Mouse (Mus musculus) kidney, postnatal 4 days (tissue): ENCODE measurements around the gene Plekhg5.
A peak's percentile ranks its signal among the peaks of the same experiment; 100 is the strongest.

Experiments
- DNase-seq, 2 experiments: peaks; one replicate each; pipeline ENCODE4 v3.0.0; 2021; ENCODE audit warnings: mixed read lengths in 2 of 2

The Plekhg5 gene

DNA sequence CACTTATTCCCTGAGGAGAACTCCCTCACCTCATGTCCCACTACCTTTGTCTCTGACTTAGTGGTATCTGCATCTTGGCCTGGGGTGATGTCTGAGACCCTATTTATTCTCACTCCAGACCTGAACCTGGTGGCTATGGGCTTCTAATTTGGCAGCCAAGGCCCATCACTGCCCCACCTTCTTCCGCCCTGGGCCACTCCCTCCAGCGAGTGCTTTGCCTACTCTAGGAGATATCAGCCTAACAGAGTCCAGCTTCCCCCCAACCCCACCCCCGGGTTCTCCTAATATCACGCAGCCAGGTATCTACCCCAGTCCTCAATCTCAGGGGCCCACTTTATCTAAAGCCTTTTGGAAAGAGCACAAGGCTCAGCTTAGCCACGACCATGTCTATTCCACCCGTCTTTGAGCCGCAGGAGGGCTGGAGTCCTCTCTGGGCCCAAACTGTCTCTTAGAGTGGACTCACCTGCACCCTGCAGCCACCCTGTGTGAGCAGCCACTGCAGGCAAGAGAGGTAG, 79.2 kb downstream of the Plekhg5 start:
- no peak for DNase-seq

DNA sequence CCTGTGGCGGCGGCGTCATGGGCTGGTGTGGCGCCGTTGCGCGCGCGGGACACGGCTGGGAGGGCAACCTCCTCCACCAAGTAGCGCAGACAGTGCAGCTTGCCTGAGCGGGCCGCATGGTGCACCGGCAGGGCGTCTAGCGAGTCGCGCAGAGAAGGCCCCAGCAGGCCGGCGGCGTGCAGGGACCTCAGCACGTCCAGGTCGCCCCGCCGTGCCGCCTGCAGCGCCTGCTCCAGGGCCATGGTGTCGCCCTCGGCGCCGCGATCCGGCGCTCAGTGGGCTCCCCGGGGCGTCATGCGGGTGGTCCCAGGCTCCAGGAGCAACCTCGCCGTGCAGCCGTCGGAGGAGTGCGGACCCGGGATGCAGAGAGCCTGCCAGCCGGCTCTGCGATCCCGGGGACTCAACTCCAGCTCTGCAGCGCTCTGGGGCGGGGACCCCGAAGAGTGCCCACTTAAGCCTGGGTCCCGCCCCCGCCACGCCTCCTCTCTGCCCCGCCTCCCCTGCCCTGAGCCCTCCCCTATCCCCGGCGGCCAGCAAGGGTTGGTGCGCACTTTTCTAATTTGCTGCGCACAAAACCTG, 79.8 kb downstream of the Plekhg5 start, which contains the start of gene Espn:
TSS of gene Espn (minus strand) at position 406 of the 579 bp plus-strand sequence.
- DNase-seq: peak; percentile 84 to 89

DNA sequence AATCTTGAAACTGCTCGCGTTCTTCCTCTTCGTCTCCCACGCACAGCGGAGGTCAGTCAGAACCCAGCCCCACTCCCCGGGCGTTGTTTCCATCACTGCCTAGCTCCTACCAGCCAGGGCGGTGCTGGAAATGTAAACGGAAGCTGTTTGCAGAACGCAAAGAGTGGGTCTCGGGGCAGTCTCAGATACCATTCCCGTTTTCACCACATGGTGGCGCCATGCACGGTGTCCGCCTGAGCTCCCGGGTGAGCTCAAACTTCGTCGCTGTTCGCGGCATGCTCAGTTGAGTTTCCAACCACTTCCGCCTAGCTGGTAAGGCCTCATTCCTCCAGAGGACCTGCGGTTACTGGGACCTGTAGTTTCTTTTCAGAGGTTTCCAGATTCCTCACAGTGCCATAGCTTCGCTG, 81.5 kb downstream of the Plekhg5 start:
- DNase-seq: peak; percentile 94 to 95

DNA sequence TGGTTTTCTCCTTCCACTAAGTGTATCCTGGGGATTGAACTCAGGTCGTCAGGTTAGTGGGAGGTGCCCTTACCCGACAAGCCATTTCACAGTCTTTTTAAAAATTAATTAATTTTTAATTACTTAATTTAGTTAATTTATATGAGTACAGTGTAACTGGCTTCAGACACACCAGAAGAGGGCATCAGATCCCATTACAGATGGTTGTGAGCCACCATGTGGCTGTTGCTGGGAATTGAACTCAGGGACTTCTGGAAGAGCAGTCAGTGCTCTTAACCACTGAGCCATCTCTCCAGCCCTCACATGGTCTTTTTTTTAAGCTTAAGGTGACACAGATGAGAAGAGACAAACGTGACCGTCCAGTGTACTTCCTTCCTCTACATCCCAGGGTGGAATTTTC, 82.7 kb downstream of the Plekhg5 start:
- peak in 1 of 2 experiments; percentile 1 for DNase-seq

DNA sequence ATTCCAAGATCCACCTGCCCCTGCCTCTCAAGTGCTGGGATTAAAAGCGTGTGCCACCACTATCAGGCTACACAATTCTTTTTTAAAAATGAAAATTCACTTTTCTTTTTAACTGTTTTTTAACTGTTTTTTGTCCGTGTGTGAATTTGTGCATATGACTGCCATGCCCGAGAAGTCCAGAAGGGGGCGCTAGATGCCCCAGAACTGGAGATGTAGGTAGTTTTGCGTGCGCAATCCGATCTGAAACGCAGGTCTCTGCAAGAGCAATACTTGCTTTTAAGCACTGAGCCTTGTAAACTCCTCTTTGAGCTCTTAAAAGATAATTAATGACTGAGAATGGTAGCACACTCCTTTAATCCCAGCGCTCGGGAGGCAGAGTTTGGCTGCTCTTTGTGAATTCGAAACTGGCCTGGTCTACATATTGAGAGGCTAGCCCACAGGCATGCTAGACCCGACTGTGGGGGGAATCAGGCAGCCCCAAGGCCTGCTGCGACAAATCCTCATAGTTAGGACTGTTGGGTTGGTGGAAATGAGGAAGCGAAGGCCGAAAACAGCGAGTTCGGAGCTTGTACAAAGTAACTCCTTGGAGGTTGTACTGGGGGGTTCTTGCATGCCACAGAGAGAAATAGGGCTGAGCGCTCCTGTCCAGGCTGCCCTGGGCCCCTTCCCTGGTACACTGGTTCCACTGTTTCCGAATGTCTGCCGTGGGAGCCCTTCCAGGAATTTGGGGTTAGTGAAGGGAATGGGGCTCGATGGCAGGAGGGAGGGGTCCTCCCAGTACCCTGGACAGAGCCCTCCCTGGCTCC, 85.7 kb downstream of the Plekhg5 start:
- DNase-seq: peak; percentile 63 to 72

DNA sequence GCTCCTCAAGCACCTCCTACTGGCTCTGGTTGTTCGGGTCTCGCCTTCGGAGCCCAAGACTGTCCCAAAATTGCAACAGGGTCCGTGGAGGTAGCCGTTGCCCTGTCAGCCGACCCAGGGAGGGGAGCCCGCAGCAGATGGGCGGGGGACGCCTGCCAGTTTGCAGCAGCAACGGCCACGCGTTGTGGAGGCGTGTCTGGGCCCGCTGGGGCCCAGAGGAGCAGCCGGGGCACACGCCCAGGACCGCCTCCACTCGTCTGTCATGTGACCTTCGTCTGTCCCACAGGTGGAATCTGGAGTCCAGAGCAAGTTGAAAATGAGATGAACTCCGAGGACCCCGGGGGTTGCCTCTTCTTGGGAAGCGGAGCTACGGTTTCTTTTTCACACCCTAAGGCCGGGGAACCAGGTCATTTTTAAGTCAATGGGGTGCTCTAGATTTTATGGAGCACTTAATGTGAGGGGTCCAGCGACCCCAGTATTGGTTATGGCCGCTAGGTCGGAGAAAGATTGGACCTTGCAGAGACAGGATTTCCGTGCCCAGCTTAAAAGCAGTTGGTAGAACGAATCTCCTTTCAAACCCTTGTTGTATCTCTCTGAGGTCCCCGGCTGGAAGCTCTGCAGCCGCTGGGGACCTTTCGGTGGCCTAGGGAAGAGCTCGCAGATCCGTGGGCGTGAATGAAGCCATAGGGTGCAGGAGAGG, 86.4 kb downstream of the Plekhg5 start, which contains the start of gene Hes2:
TSS of gene Hes2 (plus strand) at position 283 of the 700 bp plus-strand sequence.
- peak in 1 of 2 experiments; percentile 49 for DNase-seq

DNA sequence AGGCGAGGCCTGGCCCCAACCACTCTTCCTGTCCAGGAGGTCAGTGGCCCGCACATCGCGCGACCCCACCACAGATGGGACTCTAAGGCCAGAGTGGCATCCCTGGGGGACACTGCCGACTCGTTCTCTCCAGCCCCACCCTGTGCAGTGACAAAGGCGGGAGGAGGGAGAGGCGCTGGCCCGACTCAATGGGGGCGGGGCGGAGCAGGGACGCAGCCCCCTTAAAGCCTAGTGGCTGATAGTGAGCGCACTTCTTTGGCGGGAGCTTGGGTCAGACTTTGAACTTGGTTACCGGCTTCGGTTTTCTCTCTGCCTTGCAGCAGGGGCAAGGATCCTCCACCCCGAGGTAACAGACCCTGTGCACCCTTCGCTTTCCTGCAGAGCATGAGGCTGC, 87.0 kb downstream of the Plekhg5 start:
- peak in 1 of 2 experiments; percentile 53 for DNase-seq

DNA sequence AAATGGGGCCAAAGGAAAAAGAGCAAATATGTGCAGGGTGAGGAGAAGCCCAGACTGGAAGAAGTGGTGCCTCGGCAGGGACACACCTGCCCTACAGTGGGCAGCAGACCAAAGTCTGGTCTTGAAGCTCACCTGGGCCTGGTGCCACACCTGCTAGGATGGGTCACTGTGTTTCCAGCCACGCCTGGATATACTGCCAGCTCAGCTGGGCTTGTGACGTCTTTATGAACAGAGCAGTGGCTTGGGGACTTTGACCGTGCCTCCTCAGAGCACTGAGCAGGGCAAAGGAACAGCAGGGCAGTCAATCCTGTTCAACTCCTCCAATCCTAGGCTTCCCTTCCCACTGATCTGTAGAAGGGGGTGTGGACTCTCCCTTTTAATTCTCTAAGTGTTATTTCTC, 88.5 kb downstream of the Plekhg5 start:
- peak in 1 of 2 experiments; percentile 55 for DNase-seq

DNA sequence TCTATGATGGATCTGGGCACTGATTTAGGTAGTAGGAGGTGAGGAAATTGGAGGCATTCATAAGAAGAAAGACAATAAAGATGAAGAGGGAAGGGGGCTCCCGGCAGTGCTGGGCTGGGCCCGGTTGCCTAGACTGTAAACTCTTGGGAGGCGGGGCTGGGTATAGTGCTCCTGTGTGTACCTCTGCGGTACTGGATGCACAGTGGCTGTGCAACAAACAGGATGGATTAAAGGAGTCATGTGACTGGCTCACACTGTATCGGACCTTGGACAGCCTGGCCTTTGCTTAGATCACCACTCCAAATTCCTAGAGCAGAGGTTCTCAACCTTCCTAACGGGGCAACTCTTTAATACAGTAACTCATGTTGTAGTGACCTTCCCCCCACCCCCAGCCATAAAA, 89.3 kb downstream of the Plekhg5 start:
- DNase-seq: no peak

DNA sequence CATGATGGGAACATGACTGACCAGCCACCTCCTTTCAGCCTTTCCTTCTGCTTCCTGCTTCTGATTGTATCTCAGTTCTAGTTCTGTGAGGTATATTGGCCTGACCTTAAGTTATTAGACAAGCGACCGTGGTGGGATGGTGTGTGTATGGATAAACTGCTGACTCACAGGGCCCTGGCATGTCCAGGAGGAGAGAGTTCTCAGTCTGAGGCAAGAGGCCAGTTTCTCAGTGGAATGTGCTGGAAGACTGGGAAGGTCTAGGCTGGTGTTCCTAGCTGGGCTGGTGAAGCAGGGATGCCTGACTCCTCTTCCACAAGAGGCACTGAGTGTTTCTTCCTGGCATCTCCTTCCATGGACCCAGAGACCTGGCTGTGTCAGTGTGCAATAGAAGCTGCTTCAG, 90.5 kb downstream of the Plekhg5 start:
- DNase-seq: no peak
